Mouse (Mus musculus) liver, adult 2 months (tissue): Measurements from ENCODE around the gene Cdc25b. TPM values are rescaled to one million over a fixed set of nuclear protein-coding genes. Genes with fewer than 3 reads are reported as not detected.

Experiments
- DNase-seq: peaks from one replicate; pipeline ENCODE4 v3.0.0-alpha.2; 2011; ENCODE audit warnings: low read depth, low spot score; ENCODE audit errors: extremely low read depth
- H3K27ac ChIP-seq: fragments of 200-500 bp; replicated peaks from 2 replicates; pipeline ENCODE4 v1.5.1; 2012; ENCODE audit warnings: low read depth, mild to moderate bottlenecking, control low read depth, inconsistent platforms, low read length; ENCODE audit not compliant: insufficient read depth
- H3K27me3 ChIP-seq: fragments of 200-500 bp; 2 replicates; pipeline ENCODE4 v1.6.1; 2012; ENCODE audit warnings: mild to moderate bottlenecking, moderate library complexity, low read length, inconsistent platforms; ENCODE audit not compliant: control insufficient read depth, insufficient read depth
- H3K36me3 ChIP-seq: fragments of 200-500 bp; 2 replicates; pipeline ENCODE4 v1.6.1; 2012; ENCODE audit warnings: low read length, inconsistent platforms; ENCODE audit not compliant: control insufficient read depth, insufficient read depth
- H3K4me1 ChIP-seq: fragments of 200-500 bp; 2 replicates; pipeline ENCODE4 v1.6.1; 2011; ENCODE audit warnings: low read length; ENCODE audit not compliant: control insufficient read depth, insufficient read depth
- H3K4me3 ChIP-seq: fragments of 200-500 bp; 2 replicates; pipeline ENCODE4 v1.5.1; 2011; ENCODE audit warnings: low read depth, mild to moderate bottlenecking, control low read depth, low read length, moderate library complexity; ENCODE audit not compliant: insufficient read depth
- H3K79me2 ChIP-seq: fragments of 200-500 bp; 2 replicates; pipeline ENCODE4 v1.6.1; 2012; ENCODE audit warnings: inconsistent platforms, mild to moderate bottlenecking, low read length, moderate library complexity; ENCODE audit not compliant: control insufficient read depth, insufficient read depth
- H3K9ac ChIP-seq: fragments of 200-500 bp; 2 replicates; pipeline ENCODE4 v1.6.1; 2012; ENCODE audit warnings: low read depth, mild to moderate bottlenecking, control low read depth, inconsistent platforms, low read length
- CTCF ChIP-seq: fragments of 200-500 bp; IDR thresholded peaks from 2 replicates; pipeline ENCODE4 v1.5.1; 2011; ENCODE audit warnings: low read depth, low read length, control low read depth
- POLR2A ChIP-seq: fragments of 200-500 bp; IDR thresholded peaks from 2 replicates; pipeline ENCODE4 v1.6.1; 2011; ENCODE audit warnings: low read length, control low read depth; ENCODE audit not compliant: insufficient read depth; ENCODE audit errors: extremely low read depth
- WGBS: fragments of 180-500 bp; shearing (Covaris S2); methylation state at CpG from one replicate; pipeline ENCODE4 v1.1.7; 2018; 5-methylcytosine and 5-hydroxymethylcytosine counted together
- polyA plus RNA-seq: library from polyadenylated mRNA; depleted of rRNA; stranded (reverse); fragments of >200 nt; gene quantifications from 2 replicates; pipeline ENCODE4 v1.2.3, GENCODE M21; 2012
- total RNA-seq: library from RNA; depleted of rRNA; stranded (reverse); fragments of >200 nt; gene quantifications from 2 replicates; pipeline ENCODE4 v1.2.3, GENCODE M21; 2014

Gene Cdc25b
- total and polyA plus RNA-seq, 2 experiments = 1.0 to 1.5 TPM

GRCm38 (mm10) chr2:131189521-131190309 is 3.0 kb downstream of the Cdc25b start:
- TF ChIP-seq CTCF (no peak), POLR2A (no peak)
- Histone ChIP-seq H3K4me3 (no peak overlapping the region), H3K27me3 (no peaks in the 10 kb centered on the region), H3K4me1 (peaks cover 5% of the 10 kb centered on the region), H3K27ac (no peak overlapping the region), H3K9ac (no peak overlapping the region), H3K36me3 (no peaks in the 10 kb centered on the region), H3K79me2 (no peaks in the 10 kb centered on the region)
- DNase-seq = no peak
- 76% methylated on average over 5 of the region's 5 CpGs for whole genome bisulfite sequencing

- no peaks in the 10 kb centered on the region for H3K36me3 ChIP-seq
- no peak overlapping the region for H3K9ac ChIP-seq
- DNase-seq = no peak
- H3K4me1 ChIP-seq = peaks cover 5% of the 10 kb centered on the region
- no peaks in the 10 kb centered on the region for H3K79me2 ChIP-seq
- 93% methylated on average over 10 of the region's 10 CpGs for WGBS
- no peak overlapping the region for H3K4me3 ChIP-seq
- no peaks in the 10 kb centered on the region for H3K27me3 ChIP-seq
- no peak overlapping the region for H3K27ac ChIP-seq
- TF ChIP-seq CTCF = no peak
- no peak for TF ChIP-seq POLR2A
These were observed 3.7 kb downstream of the Cdc25b start for GRCm38 (mm10) chr2:131190344-131191004.

GRCm38 (mm10) chr2:131191005-131191390 is 4.2 kb downstream of the Cdc25b start:
- Histone ChIP-seq H3K9ac (no peak overlapping the region), H3K27ac (no peak overlapping the region), H3K4me3 (no peak overlapping the region), H3K4me1 (peaks cover 5% of the 10 kb centered on the region), H3K36me3 (no peaks in the 10 kb centered on the region), H3K79me2 (no peaks in the 10 kb centered on the region), H3K27me3 (no peaks in the 10 kb centered on the region)
- TF ChIP-seq CTCF (no peak), POLR2A (no peak)
- no peak for DNase-seq
- 86% methylated on average over 7 of the region's 7 CpGs for WGBS

- Histone ChIP-seq H3K27ac (no peak overlapping the region), H3K4me1 (no peaks in the 10 kb centered on the region), H3K36me3 (no peaks in the 10 kb centered on the region), H3K79me2 (no peaks in the 10 kb centered on the region), H3K4me3 (no peak overlapping the region), H3K27me3 (no peaks in the 10 kb centered on the region), H3K9ac (no peak overlapping the region)
- DNase-seq = no peak
- WGBS = 92% methylated on average over 16 of the region's 16 CpGs
- TF ChIP-seq CTCF (no peak), POLR2A (no peak)
These were observed 10.0 kb downstream of the Cdc25b start for GRCm38 (mm10) chr2:131196606-131197316.

- 87% methylated on average over 2 of the region's 2 CpGs for WGBS
- H3K4me1 ChIP-seq = no peaks in the 10 kb centered on the region
- no peak overlapping the region for H3K4me3 ChIP-seq
- H3K27ac ChIP-seq = no peak overlapping the region
- H3K9ac ChIP-seq = no peak overlapping the region
- TF ChIP-seq CTCF (no peak), POLR2A (no peak)
- no peaks in the 10 kb centered on the region for H3K79me2 ChIP-seq
- no peaks in the 10 kb centered on the region for H3K27me3 ChIP-seq
- H3K36me3 ChIP-seq = no peaks in the 10 kb centered on the region
- DNase-seq = no peak
These were observed 14.0 kb downstream of the Cdc25b start for GRCm38 (mm10) chr2:131200710-131201109.
